Mouse (Mus musculus) thymus, adult 2 months (tissue): ENCODE data around the gene Nudt11.
"Not testable (repeated sequence)": the region's sequence is repeated elsewhere in the genome, so short reads cannot be mapped to it uniquely, and the experiment has no call there.

Source experiments
- CTCF ChIP-seq: fragments of 200-500 bp; IDR thresholded peaks from 2 replicates; pipeline ENCODE4 v1.5.1; 2012; ENCODE audit warnings: mild to moderate bottlenecking, control low read depth, low read length, moderate library complexity, borderline replicate concordance; ENCODE audit not compliant: control insufficient read depth, poor library complexity, insufficient read depth; ENCODE audit errors: extremely low read depth
- POLR2A ChIP-seq: fragments of 200-500 bp; IDR thresholded peaks from 2 replicates; pipeline ENCODE4 v1.6.1; 2012; ENCODE audit warnings: mild to moderate bottlenecking, low read length, control low read depth, moderate library complexity; ENCODE audit not compliant: control insufficient read depth, poor library complexity, insufficient read depth; ENCODE audit errors: extremely low read depth

DNA sequence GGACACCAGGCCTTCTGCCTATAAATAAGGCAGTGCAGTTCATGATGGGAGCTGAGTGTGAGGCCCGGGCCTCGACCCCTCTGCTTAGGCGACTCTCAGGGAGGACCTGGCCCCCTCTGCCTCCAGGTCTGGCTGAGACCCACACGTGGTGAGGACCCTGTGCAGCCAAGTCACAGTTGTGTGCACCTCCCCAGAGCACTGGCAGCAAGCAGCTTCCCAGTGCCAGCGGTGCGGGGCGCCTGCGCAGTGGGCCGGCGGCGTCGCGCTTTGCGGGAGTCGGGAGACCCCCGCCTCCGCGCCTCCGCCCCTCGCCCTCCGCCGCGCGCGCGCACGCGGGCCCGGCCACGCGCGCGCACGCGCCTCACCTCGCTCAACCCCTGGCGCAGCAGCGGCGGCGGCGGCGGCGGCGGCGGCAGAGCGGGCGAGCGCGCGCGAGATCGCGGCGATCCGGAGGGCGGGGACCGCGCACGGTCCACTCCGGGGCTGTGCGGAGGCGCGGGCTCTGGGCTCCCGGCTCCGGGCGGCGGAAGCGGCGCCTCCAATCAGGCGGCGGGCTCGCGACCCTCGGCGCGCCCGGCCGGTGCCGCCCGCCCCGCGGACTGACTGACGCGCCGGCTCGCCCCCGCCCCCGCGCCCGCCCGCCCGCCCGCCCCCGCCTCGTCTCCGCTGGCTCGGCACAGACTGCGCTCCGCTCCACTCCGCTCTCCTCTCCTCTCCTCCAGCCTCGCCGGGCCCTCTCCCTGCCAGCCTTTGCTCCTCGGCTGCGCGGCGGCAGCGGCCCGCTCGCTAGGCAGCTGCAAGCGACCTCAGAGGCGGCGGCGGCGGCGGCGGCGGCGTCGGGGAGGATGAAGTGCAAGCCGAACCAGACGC lies at the start of gene Nudt11:
- TF ChIP-seq CTCF, POLR2A: not testable (repeated sequence)
